Mouse (Mus musculus) right cerebral cortex, postnatal 4 days (tissue): Measurements from ENCODE around the gene Cldn7.
"Not testable (repeated sequence)": the region's sequence is repeated elsewhere in the genome, so short reads cannot be mapped to it uniquely, and the experiment has no call there.

Experiments
- DNase-seq: peaks from one replicate; pipeline ENCODE4 v3.0.0-alpha.2; 2022

Gene Cldn7

DNA sequence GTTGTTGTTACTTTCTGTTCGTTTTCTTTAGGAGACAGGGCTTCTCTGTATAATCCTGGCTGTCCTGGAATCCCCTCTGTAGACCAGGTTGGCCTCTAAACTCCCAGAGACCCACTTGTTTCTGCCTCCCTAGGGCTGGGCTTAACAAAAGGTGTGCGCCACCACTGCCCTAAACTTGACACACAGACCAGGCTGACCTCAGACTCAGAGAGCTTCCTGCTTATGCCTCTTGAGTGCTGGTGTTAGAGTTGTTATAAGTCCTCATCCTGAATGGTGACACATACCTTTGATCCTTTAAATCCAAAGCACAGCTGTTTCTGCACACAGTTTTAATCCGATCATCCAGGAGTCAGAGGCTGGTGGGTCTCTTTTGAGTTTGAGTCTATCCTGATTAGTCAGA is 28.4 kb downstream of the Cldn7 start:
- no peak for DNase-seq

DNA sequence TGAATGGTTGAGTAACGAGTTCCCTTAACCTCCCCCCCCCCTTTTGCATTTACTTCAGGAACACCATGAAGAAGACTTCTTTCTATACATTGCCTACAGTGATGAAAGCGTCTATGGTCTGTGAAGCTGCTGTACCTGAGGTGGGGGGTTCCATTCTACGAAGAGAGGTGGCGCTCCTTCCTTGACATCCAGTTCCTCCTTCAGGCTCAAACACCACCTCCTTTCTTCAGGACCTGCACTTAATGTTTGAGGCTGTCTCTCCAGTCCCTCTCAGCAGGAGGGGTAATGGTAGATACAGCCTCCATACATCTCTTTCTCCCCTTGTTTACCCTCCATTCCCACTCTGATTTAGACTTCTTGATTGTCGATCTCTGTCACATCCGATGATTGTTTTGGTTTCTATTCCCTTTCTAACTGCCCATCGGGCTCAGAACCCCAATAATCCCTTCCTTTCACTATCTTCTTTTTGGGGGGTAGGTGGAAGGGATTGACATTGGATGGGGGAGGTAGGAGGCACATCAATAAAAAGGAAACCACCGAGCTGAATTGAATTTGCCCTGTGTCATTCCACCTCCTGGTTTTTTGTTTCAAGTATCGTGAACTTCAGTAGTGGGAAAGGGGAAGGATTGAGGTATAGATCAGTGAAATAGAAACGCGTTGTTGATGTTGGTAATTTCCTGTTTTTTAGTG is 30.0 kb downstream of the Cldn7 start:
- DNase-seq, result no peak

DNA sequence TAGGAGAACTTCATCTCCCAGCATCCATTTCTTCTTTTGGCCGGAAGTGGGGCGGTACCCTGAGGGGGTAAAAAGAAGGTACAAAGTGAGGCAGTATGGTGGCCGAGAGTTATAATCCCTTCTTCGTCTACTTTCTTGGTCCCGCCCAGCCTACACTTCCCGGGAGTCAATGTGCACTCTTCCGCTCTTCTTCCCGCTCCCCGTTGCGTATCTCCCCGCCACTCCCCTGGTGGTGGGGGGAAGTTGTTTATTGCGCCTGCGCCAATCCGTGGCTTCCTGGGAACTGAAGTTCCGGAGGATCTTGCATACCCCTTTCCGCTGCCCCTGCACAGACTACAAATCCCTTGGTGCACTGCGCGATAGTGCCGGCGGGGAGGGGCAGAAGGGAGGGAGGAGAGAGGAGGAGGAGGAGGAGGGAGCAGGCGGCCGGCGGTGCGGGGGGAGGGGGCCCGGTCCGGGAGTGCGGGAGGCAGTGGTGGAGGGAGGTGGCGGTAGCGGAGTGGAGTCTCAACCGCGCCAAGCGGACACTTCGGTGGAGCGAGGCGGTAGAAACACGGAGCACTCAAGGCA is 30.9 kb downstream of the Cldn7 start, which contains the start of gene Phf23:
Gene Phf23, plus strand, starts transcription at position 387 of the 570 bp plus-strand sequence.
- DNase-seq, result peak; percentile 94

DNA sequence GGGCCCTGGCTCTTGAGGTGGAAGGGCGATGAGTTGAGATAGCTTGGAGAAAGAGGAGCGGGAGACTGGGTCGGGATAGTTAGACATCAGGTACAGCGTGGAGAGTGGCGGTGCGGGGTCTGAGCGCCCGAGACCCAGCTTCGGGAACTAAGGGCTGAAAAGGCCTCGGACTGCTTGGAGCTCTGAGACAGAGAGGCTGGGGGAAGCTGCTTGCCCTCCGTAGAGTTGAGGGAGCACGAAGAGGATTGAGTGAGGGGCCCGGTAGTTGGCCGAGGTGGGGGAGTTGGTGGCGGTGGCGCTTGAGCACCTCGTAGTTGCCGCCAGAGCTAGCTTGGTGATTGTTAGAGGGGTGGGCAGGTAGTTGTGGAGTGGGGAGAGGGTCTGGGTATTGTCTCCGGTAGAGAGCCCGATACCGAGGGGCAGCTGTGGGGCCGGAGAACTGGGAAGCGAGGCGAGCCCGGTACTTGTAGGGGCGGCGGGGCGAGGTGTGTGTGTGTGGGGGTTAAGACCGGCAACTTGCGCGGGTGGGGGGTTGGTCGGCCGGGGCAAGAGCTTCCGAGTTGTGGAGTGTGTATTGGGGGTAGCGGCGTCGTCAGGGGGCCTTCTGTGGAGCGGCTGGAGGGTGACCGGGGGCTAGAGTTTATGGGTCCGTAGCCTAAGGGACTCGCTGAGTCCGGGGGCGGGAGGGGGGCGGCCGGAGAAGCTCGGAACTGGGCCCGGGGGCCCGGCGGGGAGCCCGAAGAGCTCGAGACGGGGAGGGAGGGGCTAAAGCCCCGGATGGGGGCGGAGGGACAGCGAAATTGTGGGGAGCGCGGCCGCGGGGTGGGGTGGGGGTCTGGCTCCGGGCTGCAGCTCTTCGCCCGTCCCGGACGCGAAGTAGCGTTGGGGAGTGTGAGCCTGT is 31.8 kb downstream of the Cldn7 start:
- DNase-seq, result peak; percentile 66

DNA sequence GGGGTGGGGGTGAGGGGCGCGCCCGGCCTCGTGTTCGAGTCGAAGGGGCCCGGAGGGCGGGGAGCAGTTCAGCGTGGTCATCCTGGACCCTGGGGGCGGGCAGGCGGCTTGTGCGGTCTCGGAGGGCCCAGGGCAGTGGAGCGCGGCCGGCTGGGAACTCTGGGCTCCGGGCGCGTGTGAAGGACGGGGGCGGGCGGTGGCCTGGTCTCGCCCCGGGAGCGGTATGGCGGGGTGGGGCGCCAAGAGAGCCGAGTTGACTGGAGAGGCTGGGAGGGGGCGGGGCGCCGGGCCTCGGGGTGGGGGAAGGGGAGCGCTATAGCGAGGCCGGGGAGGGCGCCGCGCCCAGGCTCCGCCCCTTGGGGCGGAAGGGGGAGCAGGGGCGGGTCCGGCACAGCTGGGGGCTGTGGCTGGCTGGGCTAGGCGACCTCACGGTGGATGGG is 32.5 kb downstream of the Cldn7 start:
- peak; percentile 79 for DNase-seq

DNA sequence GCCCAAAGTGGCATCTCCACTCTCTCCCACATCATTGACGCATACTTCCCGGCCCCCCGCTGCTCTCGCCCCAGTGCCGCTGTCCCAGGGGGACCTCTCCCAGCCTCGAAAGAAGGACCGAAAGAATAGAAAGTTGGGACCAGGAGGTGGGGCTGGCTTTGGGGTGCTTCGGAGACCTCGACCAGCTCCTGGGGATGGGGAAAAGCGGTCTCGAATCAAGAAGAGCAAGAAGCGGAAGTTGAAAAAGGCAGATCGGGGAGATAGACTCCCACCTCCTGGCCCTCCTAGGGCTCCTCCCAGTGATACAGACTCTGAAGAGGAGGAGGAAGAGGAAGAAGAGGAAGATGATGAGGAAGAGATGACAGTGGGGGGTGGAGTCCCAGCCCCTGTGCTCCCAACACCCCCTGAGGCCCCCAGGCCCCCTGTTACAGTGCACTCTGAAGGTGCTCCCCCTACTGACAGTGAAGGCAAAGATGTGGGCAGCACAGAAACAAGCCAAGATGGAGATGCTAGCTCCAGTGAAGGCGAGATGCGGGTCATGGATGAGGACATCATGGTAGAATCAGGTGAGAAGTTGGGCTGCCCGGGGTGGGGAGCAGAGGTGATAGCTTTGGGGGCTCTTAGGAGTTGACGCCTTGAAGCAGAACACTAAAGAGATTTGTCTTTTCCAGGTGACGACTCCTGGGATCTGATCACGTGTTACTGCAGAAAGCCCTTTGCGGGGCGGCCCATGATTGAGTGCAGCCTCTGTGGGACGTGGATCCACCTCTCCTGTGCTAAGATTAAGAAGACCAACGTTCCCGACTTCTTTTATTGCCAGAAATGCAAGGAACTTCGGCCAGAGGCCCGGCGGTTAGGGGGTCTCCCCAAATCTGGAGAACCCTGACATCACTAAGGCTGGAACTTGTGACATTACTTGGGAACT is 34.2 kb downstream of the Cldn7 start:
- DNase-seq, result no peak

DNA sequence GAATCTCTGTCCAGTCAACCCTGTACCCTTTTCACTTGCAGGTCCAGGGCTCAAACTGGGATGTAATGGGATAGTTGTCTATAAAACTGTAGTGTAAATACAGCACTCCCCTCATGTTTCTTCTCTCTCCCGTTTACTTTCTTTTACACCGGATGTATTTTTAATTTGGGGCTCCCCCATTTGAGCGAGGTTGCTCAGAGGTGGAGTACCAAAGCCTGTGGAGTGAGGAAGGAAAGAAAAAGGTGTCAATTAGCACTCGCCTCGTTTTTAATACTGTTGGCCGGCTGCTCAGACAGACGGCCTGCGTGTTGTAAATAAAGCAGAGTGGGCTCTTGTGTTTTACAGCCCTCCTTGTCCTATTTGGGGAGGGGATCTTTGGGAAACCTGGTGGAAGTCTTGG is 35.1 kb downstream of the Cldn7 start:
- DNase-seq, result no peak

DNA sequence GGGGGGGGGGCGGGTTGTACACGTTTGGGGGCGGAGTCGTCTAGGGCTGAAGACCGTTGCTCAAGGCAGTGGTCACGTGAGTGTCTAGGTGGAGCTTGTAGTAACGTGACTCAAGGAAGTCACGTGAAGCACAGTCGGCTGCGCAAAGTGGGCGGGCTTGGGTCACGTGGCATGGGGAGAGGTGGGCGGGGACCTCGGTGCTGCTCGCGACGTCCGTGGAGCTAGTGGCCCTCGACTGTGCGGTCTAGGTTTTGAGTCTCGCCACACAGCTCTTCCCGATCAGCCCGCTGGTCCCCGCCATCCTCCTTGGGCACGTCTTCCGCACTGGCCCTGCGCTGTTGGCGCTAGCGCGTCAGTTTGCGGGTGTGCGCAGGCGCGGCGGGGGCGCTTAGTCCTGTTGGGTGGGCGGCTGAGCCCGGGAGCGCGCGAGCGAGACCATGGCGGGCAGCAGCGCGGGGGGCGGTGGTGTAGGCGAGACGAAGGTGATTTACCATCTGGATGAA is 35.9 kb downstream of the Cldn7 start, which contains the start of gene Dvl2:
Gene Dvl2, plus strand, starts transcription at position 200 of the 503 bp plus-strand sequence.
- DNase-seq, result peak; percentile 90

DNA sequence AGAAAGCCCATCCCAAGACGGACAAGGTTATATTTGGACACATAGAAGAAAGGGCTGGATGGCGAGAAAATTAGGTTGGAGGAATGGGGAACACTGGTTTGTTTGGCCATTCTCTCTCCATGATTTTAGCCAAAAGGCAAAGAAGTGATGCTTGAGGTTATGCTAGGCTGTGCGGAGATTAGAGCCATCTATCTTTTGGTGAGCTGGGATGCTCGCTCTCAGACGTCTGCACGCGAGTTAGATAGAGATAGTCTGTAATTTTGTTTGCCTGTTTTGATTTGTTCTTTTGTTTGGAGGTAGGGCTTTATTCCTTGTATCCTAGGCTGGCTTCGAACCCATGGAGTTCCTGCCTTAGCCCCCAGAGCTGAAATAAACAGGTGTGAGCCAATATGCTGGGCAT is 36.6 kb downstream of the Cldn7 start:
- DNase-seq, result no peak

DNA sequence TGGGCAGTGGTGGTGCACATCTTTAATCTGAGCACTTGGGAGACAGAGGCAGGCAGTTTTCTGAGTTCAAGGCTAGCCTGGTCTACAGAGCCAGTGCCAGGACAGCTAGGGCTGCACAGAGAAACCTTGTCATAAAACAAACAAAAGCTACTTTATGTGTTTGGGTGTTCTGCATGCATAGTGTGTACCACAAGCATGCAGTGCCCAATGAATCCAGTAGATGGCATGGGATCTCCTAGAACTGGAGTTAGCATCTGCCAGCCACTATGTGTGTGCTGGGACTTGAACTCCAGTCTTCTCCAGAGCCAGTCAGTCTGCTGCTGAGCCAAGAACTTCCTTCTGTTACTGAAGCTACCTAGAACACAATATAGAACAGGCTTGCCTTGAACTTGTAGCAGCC is 37.3 kb downstream of the Cldn7 start:
- peak; percentile 54 for DNase-seq

DNA sequence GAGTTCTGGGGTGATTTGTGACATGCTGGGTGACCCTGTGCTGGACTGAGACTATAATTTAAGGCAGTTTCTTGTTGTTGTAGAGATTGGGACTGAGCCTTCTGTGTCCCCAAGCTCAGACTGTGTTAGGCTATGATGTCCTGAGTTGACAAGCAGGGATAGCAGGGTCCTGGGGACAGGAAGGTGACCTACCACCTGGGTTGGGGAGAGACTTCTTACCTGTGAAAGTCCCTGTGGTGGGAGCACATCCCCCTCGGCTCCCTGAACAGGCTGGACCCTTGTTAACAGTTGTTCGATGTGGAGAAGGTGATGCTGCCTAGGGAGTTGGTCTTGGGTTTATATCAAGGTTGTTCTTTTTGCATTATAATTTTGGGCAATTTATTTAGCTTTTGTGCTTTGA is 37.9 kb downstream of the Cldn7 start:
- no peak for DNase-seq

DNA sequence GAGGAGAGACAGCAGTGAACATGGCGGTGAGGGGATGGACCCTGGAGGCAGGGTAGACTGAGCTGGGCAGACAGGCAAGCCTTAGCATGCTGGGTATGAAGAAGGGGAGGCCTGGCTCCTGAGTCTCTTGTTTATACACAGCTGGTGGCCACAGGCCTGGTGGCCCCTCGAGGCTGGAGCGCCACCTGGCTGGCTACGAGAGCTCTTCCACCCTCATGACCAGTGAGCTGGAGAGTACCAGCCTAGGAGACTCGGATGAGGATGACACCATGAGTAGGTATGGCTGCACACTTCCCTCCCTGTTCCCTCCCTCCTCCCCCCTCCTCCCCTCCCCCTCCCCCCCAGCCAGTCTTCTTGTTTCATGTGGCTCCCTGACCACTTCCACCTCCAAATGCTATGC is 40.9 kb downstream of the Cldn7 start:
- DNase-seq, result no peak

DNA sequence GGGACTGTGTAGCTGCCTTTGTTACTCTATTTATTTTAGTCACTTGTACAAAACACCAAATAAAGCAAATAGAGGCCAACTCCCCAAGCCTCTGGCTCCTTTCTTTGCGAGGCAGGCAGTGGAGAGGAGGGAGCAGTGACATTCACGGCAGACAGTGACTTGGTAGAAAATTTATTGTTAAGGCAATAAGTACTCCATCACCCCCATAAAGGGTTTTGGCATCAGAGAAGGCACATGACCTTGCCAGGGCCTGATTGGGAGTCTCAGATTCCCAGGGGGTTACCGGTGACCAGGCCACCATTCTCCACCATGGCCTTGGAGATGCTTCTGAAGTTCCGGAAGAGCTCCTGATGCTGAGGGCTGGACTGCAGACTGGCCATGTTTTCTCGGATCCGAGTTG is 45.5 kb downstream of the Cldn7 start:
- DNase-seq, result no peak

DNA sequence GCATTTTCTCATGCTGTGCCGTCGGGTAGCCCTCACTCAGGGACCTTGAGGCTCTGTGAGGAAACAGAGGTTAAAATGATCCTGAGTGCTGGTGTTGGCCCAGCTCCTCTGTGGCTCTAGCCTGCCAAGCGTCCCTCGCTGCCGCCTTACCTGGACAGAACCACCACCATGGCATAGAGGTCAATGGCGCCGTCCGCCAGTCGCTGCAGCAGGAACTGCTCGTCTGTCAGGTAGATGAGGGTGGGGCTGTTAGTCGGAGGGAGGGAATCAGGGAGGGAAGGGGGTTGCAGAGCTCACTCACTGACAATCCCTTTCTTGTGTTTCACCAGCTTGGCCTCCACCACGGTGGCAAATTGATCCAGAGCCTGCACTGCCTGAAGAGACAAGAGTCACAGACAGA is 46.0 kb downstream of the Cldn7 start:
- DNase-seq, result no peak

DNA sequence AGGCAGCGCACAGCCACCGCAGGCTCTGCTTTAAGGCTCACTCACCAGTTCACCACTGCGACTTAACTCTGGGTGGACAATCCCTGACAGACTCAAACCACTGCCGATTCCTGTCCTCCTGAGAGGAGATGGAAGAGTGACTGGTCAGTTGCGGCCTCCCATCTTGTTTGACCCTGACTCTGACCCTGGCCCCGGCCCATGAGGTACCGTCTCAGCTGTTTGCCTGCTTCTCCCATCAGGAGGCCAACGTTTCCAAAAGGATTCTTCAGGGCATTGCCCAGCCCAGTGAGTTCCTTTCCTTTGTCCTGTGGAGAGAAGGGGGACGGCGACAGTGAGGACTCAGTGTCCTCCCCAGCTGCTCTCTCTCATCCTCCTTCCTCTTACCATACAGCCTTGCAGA is 46.4 kb downstream of the Cldn7 start:
- no peak for DNase-seq

DNA sequence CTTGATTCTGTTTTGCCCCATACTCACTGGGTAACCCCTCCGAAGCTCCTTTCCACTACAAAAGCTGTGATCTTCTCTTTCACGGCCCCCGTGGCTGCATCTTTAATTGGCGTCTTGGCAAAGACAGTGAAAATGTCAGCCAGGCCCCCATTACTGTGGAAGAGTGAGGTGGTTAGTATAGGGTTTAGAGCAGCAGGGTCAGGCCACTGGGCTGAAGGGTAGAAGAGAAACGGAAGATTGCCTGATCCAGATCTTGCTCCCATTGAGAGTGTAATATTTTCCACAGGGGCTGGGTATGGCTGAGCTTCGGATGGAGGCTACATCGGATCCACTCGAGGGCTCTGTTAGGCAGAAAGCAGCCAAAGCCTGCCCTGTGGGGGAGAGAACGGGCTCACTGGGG is 48.4 kb downstream of the Cldn7 start:
- DNase-seq, result no peak

DNA sequence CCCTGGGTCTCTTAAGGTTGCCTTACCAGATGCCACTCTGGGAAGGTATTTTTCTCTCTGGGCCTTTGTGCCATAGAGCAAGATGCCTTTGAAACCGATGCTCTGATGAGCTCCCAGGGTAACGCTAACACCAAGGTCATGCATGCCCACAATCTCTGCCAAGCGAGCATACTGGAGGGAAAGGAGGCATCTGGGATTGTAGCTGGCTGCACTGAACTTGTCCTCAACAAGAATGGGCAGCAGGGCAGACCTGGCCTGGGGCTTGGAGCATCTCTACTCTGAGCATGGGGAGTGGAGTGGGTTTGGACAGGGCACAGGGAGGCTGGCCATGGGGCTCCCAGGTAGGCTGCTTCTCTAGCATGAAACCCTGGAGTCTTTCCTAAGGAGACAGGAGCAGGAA is 48.8 kb downstream of the Cldn7 start:
- DNase-seq, result no peak

DNA sequence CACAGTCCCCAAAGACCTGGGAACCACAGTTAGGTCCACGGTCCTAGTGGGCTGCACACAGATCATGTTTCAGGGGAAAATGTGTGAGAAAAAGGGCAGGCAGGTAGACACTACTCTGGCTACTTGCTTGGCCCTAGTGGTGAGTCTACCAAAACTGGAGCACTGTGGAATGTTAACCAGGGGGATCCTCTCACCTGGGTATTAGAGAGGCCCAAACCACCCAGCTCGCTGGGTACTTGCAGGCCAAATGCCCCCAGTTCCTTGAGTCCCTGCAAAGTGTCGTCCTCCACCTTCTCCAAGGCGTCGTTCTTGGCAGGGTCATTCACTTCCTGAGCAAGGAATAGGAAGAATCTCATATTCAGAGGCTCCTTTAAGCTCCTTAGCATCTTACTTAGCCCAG is 49.5 kb downstream of the Cldn7 start:
- no peak for DNase-seq

DNA sequence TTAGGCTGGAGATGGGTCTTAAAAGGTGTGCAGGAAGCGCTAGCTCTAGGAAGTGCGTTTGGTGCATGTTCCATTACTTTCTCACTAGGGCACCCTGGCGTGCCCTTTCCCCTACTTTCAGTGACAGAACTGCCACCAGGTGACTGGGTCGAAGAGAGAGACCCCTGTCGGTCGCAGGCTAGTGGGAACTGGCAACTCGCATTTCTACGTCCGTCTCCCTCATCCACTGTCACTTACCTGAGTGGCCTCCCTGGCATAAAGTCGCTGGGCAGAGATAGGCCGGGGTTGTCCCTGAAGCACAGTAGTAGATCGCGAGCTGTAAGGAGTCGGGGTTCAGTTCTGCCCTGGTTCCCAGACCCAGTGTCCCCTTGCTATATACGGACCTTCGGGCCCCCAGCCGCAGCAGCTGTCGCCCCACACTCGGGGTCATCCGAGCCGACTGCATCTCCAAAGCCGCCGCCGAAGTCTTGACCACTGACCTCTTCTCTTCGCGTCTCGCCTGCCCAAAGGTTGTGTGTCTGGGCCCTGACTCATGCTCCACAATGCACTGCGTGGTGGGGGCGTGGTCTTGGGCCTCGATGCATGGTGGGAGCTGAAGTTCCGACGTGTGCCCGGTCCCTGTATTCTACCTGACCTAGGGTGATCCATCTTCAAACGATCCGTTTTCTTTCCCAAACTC is 50.4 kb downstream of the Cldn7 start, which contains the start of gene Acadvl:
Gene Acadvl, minus strand, starts transcription at position 532 of the 679 bp plus-strand sequence.
- DNase-seq, result peak; percentile 79

DNA sequence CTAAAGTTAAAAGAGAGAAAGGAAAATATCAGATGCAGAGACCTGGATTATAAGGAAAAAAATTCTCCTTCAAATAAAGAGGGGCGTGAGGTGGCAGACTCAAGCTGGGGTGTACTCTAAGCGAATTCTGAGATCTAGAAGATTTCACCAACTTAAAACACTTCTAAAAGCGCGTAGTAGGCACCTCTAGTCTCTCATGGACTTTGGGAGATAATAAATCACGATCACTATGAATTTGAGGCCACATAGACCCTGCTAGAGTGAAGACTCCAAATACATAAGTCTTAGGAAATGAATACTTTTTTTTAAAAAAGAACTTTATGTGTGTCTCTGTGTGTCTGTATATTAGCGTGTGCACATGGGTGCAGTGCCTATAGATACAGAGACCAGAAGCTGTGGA is 51.1 kb downstream of the Cldn7 start:
- DNase-seq, result no peak

DNA sequence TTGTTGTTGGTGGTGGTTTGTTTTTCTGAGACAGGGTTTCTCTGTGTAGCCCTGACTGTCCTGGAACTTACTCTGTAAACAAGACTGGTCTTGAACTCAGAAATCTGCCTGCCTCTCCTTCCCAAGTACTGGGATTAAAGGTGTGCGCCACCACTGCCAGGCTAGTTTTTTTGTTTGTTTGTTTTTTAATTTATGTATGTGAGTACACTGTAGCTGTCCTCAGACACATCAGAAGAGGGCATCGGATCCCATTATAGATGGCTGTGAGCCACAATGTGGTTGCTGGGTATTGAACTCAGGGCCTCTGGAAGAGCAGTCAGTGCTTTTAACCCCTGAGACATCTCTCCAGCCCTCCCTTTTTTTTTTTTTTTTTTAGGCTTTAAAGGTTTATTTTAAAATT is 51.6 kb downstream of the Cldn7 start:
- DNase-seq, result not testable (repeated sequence)

DNA sequence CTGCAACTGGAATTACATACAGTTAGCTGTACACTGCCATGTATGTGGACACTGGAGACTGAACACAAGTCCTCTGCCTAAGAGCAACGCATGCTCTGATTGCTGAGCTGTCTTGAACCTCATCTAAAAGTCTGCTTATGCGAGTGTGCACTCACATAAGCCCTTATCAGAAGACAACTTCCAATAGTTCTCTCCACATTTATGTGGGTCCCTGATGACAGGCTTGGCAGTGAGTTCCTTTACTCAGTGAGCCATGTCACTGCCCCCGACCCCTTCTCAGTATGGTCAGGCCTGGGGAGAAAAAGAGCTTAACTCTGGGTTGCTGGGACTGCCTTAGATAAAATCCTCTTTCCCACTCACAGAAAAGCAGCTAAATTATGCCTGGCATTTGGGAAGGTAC is 52.1 kb downstream of the Cldn7 start, which contains the start of gene Dlg4:
Gene Dlg4, plus strand, starts transcription at position 274 of the 400 bp plus-strand sequence.
- DNase-seq, result no peak
